Mouse (Mus musculus): ENCODE results near the gene Ugt1a1.

- TF ChIP-seq CTCF (IDR thresholded peaks at IDR 0.05; ENCODE audit: low read depth), result no peak
- TF ChIP-seq EP300 (IDR thresholded peaks at IDR 0.05; ENCODE audit: low read depth), result no peak
Observed at GRCm38 (mm10) chr1:88240072-88240471, 28.3 kb downstream of the Ugt1a1 start.
